Mouse (Mus musculus) telencephalon, adult 2 months (tissue): Measurements from ENCODE around the gene Fxyd1.

ENCODE experiments used
- DNase-seq: peaks from one replicate; pipeline ENCODE4 v3.0.0-alpha.2; 2011; ENCODE audit warnings: low read depth, low spot score

The Fxyd1 gene

DNA sequence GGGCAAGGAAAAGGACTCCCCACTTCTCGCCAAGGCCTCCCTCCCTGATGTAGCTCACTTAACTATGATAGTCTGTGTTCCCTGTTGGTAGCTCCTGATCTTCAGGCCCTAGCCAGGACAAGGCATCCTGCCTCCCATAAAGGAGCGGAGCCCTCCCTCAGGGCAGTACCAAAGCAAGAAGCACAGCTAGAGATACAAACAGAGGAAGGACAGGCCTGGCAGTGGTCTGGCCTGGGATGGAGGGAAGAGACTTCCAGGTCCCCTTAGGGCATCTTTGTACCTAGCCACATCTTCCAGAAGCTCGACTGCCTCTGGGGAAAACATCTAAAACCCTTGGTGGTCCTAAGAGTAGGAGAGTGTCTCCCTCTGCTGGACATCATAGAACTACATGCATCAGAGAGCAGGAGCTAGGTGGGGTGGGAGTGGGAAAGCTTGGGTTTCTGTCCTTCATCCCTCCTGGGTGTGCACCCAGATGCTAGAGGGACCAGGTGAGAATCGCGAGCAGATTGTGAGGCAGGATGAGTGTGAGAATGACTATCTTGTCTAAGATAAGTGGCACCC, 21.0 kb upstream of the Fxyd1 start:
- no peak for DNase-seq

DNA sequence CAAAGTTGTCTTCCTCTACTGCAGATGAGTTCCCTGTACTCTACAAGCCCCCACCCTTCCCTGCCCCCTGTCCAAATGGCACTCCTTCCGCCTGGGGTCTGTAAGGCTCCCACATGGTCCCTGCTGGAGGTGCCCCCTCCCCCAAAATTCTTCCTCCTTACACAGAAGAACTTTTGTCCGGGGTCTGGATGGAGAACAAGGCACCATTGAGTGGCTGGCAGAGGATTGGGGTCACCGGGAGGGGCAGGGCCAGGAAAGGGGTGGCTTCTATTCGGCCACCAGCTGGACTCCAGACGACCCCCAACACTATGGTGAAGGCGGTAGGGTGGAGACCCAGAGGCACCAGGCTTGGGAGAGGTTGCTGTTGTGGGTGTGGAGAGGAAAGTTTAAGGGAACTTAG, 20.5 kb upstream of the Fxyd1 start:
- DNase-seq: no peak

DNA sequence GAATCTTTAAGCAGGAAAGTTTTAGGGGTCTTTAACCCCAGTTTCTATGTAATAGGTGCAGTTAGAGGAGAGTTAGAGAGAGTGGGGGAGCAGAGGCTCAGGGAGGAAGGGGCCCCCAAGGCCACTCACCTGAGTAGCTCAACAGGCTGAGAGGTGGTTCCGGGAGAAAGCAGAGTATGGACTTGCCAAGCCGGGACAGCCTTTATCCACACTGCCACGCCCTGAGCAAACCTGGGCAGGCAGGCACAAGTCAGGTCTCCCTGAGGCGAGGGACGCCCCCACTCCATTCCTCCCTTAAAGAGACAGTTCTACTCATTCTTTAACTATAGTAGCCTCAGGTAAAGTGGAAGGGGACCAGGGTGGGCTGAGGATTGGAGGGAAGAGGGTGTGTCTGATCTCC, 19.5 kb upstream of the Fxyd1 start, which contains the start of gene Fxyd3:
TSS of gene Fxyd3 (minus strand) at position 213 of the 400 bp plus-strand sequence.
- DNase-seq: no peak

DNA sequence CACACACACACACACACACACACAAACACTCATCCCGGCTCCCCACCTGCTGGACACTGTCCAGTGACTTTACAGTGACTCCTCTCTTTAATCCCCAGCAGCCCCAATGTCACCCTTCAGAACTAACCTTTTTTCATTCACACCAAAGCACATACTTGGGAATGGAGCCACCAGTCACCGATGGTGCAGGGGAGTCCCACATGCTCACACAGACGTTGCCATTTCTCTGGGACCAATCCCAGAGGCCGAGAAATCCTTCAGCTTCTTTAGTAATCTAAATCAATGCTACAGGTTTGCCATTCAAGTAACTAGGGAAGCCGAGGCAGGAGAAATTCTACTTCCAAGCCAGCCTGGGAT, 17.7 kb upstream of the Fxyd1 start:
- no peak for DNase-seq

GRCm38 (mm10) chr7:31074061-31074712, 17.2 kb upstream of the Fxyd1 start:
- DNase-seq: no peak

- no peak for DNase-seq
These were observed 16.5 kb upstream of the Fxyd1 start for GRCm38 (mm10) chr7:31073546-31073945.

DNA sequence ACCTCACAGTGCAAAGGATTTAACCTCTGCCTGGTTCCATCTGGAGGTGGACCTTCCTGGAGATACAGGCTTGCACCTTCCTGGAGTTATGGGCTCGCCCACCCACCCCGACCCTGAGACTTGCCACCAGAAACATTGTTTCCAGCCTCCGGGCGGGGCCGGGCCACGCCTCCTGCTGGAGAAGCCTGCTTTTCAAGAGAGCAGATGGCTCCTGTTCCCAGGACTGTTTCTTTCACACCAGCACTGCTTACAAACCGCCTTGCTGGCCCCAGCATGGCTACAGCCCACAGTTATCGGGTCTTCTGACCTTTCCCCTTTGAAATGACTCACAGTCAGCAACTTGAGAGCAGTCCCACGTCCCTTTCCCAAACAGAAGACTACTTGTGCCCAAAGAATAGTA, 15.3 kb upstream of the Fxyd1 start:
- DNase-seq: no peak

DNA sequence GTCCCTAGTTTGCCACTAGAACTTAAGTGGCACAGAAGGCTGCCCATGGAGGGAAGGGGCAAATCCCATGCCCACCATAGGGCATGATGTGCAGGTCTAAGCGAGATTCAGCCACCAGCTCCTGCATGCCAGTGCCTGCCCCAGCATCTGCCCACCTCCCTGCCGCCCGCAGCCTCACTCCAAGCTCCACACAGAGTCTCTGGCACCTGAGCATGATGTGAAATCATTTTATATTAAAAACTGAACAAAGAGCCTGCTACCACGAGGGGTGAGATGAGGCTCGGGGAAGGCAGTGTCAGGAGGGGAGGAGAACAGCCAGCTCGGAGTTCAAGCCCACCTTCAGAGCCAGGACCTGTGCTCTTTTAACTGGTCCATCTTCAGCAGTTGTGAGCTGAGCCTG, 13.3 kb upstream of the Fxyd1 start:
- DNase-seq: no peak

DNA sequence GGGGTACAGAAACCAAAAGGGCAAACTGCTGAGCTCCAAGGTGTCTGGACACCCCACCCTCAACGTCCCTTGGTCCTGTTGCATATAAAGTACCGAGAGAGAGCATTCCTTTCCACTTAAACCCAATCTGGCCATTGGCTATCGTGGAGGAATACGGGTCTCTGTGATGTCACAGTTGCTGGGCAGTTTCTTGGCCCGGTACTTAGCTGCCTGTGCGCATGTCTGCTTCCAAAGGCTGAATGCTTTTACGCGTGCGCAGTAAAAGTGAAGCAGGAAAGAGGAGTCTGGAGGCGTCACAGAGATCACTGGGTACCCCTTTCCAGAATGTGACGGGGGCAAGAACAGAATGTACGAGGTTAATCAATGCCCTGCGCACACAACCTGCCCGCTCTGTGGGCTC, 12.5 kb upstream of the Fxyd1 start:
- DNase-seq: no peak

- DNase-seq: no peak
These were observed 10.8 kb upstream of the Fxyd1 start for GRCm38 (mm10) chr7:31067836-31068235.

DNA sequence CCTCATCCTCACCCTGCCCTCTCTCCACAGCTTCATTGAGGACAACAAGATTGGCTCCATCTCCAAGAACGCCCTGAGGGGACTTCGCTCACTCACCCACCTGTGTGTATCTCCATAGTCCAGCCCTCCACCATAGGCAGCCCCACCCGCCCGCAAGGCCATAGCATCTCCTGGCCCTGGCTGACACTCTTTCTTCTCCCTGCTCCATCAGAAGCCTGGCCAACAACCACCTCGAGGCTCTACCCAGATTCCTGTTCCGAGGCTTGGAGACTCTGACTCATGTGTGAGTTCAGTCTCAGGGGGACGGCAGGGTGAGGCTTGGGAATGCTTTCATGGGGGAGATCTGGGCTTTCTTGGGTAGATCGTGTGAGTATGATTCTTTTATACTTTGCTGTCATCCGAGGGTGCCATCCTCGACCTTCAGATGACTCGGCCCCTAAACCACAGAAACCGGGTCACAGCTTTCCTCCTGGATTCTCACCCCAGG, 6.1 kb upstream of the Fxyd1 start:
- no peak for DNase-seq

GRCm38 (mm10) chr7:31060621-31061010, 3.6 kb upstream of the Fxyd1 start:
- no peak for DNase-seq

- DNase-seq: no peak
These were observed 3.1 kb upstream of the Fxyd1 start for GRCm38 (mm10) chr7:31059919-31060620.

GRCm38 (mm10) chr7:31059108-31059507, 2.1 kb upstream of the Fxyd1 start, which contains the start of gene Lgi4:
Gene Lgi4, plus strand, starts transcription at chr7:31059342.
- no peak for DNase-seq

DNA sequence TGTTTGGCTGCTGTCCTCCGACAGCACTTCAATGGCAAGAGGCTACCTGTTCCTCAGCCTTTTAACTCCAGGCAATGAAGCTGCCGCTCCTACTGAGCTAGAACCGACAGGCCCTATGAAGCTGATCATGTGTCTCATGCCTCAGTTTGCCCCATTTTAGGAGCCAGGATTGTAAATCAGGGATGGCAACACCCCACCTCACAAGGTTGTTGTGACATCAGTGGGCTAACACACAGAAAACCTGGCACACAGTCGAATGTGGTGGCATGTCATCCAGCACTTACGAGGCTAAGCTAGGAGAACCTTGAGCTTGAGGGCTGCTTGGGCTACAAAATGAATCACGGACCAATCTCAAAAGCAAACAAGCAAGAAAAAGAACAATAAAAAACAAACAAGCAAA, 1.2 kb upstream of the Fxyd1 start:
- DNase-seq: no peak

DNA sequence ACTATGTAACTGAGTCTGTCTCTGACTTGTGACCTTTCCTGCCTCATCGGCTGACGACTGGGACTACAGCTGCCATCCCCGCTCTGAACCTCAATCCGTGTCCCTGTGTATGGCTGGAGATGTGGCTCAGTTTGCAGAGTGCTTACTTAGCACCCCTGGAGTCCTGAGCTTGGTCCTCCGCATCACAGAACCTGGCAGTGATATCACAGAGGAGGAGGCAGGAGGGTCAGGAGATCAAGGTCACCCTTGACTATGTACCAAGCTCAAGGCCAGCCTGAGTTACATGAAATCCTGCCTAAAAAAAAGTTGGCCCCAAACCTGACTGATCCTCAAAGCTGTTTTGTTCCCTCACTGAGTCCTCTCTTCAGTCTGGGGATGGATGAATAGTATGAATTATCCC, 731 bp upstream of the Fxyd1 start:
- DNase-seq: no peak

DNA sequence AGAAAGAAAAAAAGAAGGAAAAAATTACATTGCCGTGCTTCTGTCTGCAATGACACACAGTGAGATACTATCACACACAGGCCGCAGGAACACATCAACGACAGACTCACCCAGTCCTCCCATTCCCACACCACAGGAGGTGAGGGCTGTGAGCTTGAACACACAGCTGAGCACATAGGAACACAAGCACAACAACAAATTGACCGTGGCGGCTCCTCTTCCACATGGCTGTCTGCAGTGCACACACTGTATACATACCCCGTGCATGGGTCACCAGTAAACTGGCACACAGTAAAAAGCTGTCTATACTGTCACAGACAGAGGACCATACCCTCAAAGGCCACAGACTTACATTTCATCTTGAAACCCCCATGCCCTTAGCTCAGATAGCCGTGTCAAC, 551 bp downstream of the Fxyd1 start:
- no peak for DNase-seq

DNA sequence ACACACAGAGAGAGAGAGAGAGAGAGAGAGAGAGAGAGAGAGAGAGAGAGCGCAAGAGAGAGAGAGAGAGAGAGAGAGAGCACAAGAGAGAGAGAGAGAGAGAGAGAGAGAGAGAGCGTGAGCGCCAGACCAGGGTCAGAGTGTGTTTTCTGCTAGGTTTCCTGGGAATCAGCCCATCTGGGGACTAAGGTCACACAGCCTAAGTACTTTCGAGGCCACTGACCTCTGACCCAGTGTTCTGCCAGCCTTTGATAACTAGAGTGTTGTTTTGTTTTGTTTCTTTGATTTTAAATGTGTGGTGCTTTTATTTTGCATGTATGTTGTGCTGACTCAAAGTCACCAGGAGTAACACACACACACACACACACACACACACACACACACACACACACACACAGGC, 1.1 kb downstream of the Fxyd1 start:
- DNase-seq: no peak

DNA sequence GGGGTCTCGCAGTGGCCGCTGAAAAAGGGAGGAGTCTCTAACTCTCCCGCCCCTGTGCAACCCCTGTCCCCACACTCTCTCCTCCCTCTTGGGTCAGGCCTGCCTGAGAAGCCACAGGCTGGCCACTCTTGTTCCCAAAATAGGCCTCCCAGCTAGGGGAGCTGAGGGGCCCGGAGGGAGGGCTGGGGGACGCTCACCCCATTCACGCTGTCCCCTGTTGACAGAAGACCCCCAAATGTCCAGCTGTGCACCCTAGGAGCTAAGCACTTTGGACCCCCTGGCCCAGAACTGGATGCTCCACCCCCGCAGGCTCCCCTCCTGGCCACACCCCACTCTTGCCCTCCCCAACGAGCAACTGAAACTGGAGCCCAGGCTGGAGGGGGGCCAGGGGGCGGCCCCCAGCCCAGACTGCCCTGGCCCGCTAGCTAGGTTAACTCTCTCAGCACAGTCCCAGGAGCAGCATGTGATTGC, 1.6 kb downstream of the Fxyd1 start:
- no peak for DNase-seq

DNA sequence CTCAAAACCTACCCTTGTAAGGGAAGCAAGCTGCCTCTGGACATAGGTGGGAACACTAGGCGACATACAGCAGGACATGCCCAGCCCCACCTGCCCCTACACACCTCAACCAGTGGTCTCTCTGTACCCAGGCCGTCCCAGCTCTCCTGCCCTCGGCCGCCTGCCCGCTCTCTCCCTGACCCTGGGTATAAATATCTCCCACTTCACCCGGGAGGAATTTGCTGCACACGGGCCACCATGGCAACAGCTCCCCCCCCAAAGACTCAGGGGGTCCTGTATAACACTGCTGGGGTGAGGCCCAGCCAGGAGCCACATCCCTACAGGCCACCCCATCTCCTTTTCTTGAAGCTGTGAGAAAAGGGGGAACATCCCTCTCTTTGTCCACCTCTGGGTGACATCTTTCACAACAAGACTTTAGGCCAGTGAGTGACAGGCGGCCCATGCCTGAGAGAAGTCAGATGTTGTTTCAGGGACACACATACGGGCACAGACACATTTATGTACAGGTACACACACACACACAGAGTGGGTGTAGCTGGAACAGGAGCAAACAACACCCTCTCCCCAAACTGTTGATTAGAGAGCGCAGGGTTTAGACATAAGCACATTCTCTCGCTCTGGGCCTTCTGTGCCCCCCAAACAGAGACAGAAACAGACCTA, 2.2 kb downstream of the Fxyd1 start:
- no peak for DNase-seq

- no peak for DNase-seq
These were observed 3.0 kb downstream of the Fxyd1 start for GRCm38 (mm10) chr7:31053882-31054447.
